Mouse (Mus musculus) heart, adult 2 months (tissue): Measurements from ENCODE around the gene Capzb.

Experiments used
- CTCF ChIP-seq: fragments of 200-600 bp; IDR thresholded peaks from 2 replicates; pipeline ENCODE4 v1.8.1; 2022; ENCODE audit warnings: antibody characterized with exemption, mild to moderate bottlenecking, moderate library complexity
- EP300 ChIP-seq: fragments of 200-500 bp; IDR thresholded peaks from 2 replicates; pipeline ENCODE4 v1.6.1; 2011; ENCODE audit warnings: low read depth, low read length, control low read depth; ENCODE audit not compliant: insufficient read depth
- POLR2A ChIP-seq: fragments of 200-500 bp; IDR thresholded peaks from 2 replicates; pipeline ENCODE4 v1.6.1; 2011; ENCODE audit warnings: mild to moderate bottlenecking, low read depth, low read length, control low read depth; ENCODE audit not compliant: insufficient read depth

DNA sequence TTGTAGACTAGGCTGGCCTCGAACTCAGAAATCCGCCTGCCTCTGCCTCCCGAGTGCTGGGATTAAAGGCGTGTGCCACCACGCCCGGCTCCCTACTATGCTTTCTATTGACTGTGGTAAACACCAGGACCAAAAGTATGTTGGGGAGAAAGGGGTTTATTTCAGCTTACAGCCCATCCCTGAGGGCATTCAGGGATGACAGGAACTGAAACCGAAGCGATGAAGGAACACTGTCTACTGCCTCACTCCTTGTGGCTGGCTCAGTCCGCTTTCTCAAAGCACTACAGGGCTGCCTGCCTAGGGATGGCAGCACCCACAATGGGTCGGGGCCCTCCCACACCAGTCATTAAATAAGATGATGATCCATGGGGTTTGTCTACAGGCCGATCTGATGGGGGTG is 14.3 kb upstream of the Capzb start:
- TF ChIP-seq CTCF (no peak), POLR2A (no peak), EP300 (no peak)
